Mouse (Mus musculus) neural tube, embryonic 14.5 days (tissue): ENCODE measurements around the gene Hist2h4. TPM values are rescaled to one million over a fixed set of nuclear protein-coding genes. Genes with fewer than 3 reads are reported as not detected.
A peak's percentile ranks its signal among the peaks of the same experiment; 100 is the strongest.

Experiments used
- ATAC-seq: fragments of 200-750 bp; cut with Nextera tagmentation; 2 replicates; pipeline ENCODE4 v1.8.0; 2017; ENCODE audit warnings: low read depth, mild to moderate bottlenecking, moderate TSS enrichment, moderate library complexity
- H3K27ac ChIP-seq: fragments of 300-500 bp; sonication (generic); 2 replicates; pipeline ENCODE4 v1.5.1; 2014; ENCODE audit warnings: low read depth, mild to moderate bottlenecking, control low read depth, low read length, moderate library complexity, mixed read lengths
- H3K27me3 ChIP-seq: fragments of 300-500 bp; sonication (generic); 2 replicates; pipeline ENCODE4 v1.6.1; 2014; ENCODE audit warnings: low read length; ENCODE audit not compliant: control insufficient read depth, insufficient read depth
- H3K36me3 ChIP-seq: fragments of 300-500 bp; sonication (generic); 2 replicates; pipeline ENCODE4 v1.6.1; 2014; ENCODE audit warnings: low read length, mixed read lengths; ENCODE audit not compliant: control insufficient read depth, insufficient read depth
- H3K4me1 ChIP-seq: fragments of 300-500 bp; sonication (generic); 2 replicates; pipeline ENCODE4 v1.6.1; 2014; ENCODE audit warnings: low read length; ENCODE audit not compliant: control insufficient read depth, insufficient read depth
- H3K4me2 ChIP-seq: fragments of 300-500 bp; sonication (generic); 2 replicates; pipeline ENCODE4 v1.6.1; 2014; ENCODE audit warnings: mild to moderate bottlenecking, low read depth, low read length, control low read depth
- H3K4me3 ChIP-seq: fragments of 300-500 bp; sonication (generic); 2 replicates; pipeline ENCODE4 v1.5.1; 2014; ENCODE audit warnings: low read depth, low read length, control low read depth, mixed read lengths
- H3K9ac ChIP-seq: fragments of 300-500 bp; sonication (generic); replicated peaks from 2 replicates; pipeline ENCODE4 v1.6.1; 2014; ENCODE audit warnings: low read depth, mild to moderate bottlenecking, control low read depth, low read length, mixed read lengths
- H3K9me3 ChIP-seq: fragments of 300-500 bp; sonication (generic); 2 replicates; pipeline ENCODE4 v1.6.1; 2016; ENCODE audit warnings: low read length; ENCODE audit not compliant: control insufficient read depth
- WGBS: fragments of 180-500 bp; shearing (Covaris S2); extraction: QIAGEN DNeasy Blood & Tissue Kit; methylation state at CpG from one replicate; pipeline ENCODE4 v1.1.7; 2014; 5-methylcytosine and 5-hydroxymethylcytosine counted together
- polyA plus RNA-seq: library from polyadenylated mRNA; unstranded; fragments of >200 nt; fragmentation: Nextera tagmentation; extraction: Ambion mirVana; gene quantifications from 2 replicates; pipeline ENCODE4 v1.2.1, GENCODE M21; 2014

The Hist2h4 gene
- polyA plus RNA-seq, 1 experiment from 2014 or later, result 4.2 TPM

- WGBS, result 65% methylated on average over 2 of the region's 2 CpGs
- no peak overlapping the region for H3K4me2 ChIP-seq
Measured at GRCm38 (mm10) chr3:96231758-96232120, 31.4 kb downstream of the Hist2h4 start.

GRCm38 (mm10) chr3:96230910-96231757 lies 32.0 kb downstream of the Hist2h4 start:
- H3K4me1 ChIP-seq, result no peaks in the 10 kb centered on the region
- no peak overlapping the region for H3K4me3 ChIP-seq
- H3K27ac ChIP-seq, result no peak overlapping the region
- no peak for ATAC-seq
- H3K36me3 ChIP-seq, result no peaks in the 10 kb centered on the region
- 73% methylated on average over 4 of the region's 4 CpGs for WGBS
- H3K27me3 ChIP-seq, result no peaks in the 10 kb centered on the region
- no peak overlapping the region for H3K4me2 ChIP-seq
- H3K9me3 ChIP-seq, result no peaks in the 10 kb centered on the region
- H3K9ac ChIP-seq, result no peak overlapping the region

More at GRCm38 (mm10) chr3:96231758-96232120, 31.4 kb downstream of the Hist2h4 start:
- no peaks in the 10 kb centered on the region for H3K9me3 ChIP-seq
- H3K4me1 ChIP-seq, result no peaks in the 10 kb centered on the region
- no peak overlapping the region for H3K27ac ChIP-seq
- no peak overlapping the region for H3K9ac ChIP-seq
- H3K4me3 ChIP-seq, result no peak overlapping the region
- H3K27me3 ChIP-seq, result no peaks in the 10 kb centered on the region
- no peaks in the 10 kb centered on the region for H3K36me3 ChIP-seq
- no peak for ATAC-seq

- Histone ChIP-seq H3K4me3 (no peak overlapping the region), H3K27ac (no peak overlapping the region), H3K9ac (no peak overlapping the region), H3K27me3 (no peaks in the 10 kb centered on the region), H3K9me3 (no peaks in the 10 kb centered on the region), H3K36me3 (no peaks in the 10 kb centered on the region), H3K4me1 (no peaks in the 10 kb centered on the region), H3K4me2 (no peak overlapping the region)
- WGBS, result 77% methylated on average over 2 of the region's 2 CpGs
- ATAC-seq, result no peak
Measured at GRCm38 (mm10) chr3:96230404-96230803, 32.7 kb downstream of the Hist2h4 start.

GRCm38 (mm10) chr3:96228828-96229227 lies 34.3 kb downstream of the Hist2h4 start:
- H3K4me1 ChIP-seq, result no peaks in the 10 kb centered on the region
- H3K9me3 ChIP-seq, result no peaks in the 10 kb centered on the region
- H3K36me3 ChIP-seq, result no peaks in the 10 kb centered on the region
- H3K27ac ChIP-seq, result no peak overlapping the region
- H3K27me3 ChIP-seq, result no peaks in the 10 kb centered on the region
- no peak for ATAC-seq
- no peak overlapping the region for H3K9ac ChIP-seq
- WGBS, result 63% methylated on average over 2 of the region's 2 CpGs
- no peak overlapping the region for H3K4me2 ChIP-seq
- no peak overlapping the region for H3K4me3 ChIP-seq

GRCm38 (mm10) chr3:96226695-96227648 lies 36.1 kb downstream of the Hist2h4 start:
- no peak overlapping the region for H3K4me3 ChIP-seq
- no peak overlapping the region for H3K9ac ChIP-seq
- no peak overlapping the region for H3K27ac ChIP-seq
- no peak overlapping the region for H3K4me2 ChIP-seq
- no peaks in the 10 kb centered on the region for H3K27me3 ChIP-seq
- 76% methylated on average over 8 of the region's 8 CpGs for WGBS
- peaks cover 2% of the 10 kb centered on the region for H3K4me1 ChIP-seq
- H3K36me3 ChIP-seq, result no peaks in the 10 kb centered on the region
- ATAC-seq, result no peak
- H3K9me3 ChIP-seq, result no peaks in the 10 kb centered on the region

- ATAC-seq, result no peak
- no peak overlapping the region; the same call in 1 of the 2 replicates for H3K9ac ChIP-seq
- peaks cover 10% of the 10 kb centered on the region for H3K4me1 ChIP-seq
- H3K4me3 ChIP-seq, result no peak overlapping the region
- no peak overlapping the region for H3K27ac ChIP-seq
- H3K4me2 ChIP-seq, result no peak overlapping the region
- no peaks in the 10 kb centered on the region for H3K36me3 ChIP-seq
- H3K9me3 ChIP-seq, result no peaks in the 10 kb centered on the region
- 11% methylated on average over 2 of the region's 2 CpGs for WGBS
- no peaks in the 10 kb centered on the region for H3K27me3 ChIP-seq
Measured at GRCm38 (mm10) chr3:96225421-96225820, 37.7 kb downstream of the Hist2h4 start.

- H3K9ac ChIP-seq, result no peak overlapping the region
- H3K4me2 ChIP-seq, result peak overlapping the region; percentile 83; the same call in 1 of the 2 replicates
- WGBS, result 92% methylated on average over 4 of the region's 4 CpGs
- H3K4me3 ChIP-seq, result no peak overlapping the region
- H3K36me3 ChIP-seq, result no peaks in the 10 kb centered on the region
- no peak overlapping the region for H3K27ac ChIP-seq
- no peak for ATAC-seq
- no peaks in the 10 kb centered on the region for H3K9me3 ChIP-seq
- peaks cover 13% of the 10 kb centered on the region for H3K4me1 ChIP-seq
- H3K27me3 ChIP-seq, result no peaks in the 10 kb centered on the region
Measured at GRCm38 (mm10) chr3:96222774-96223173, 40.3 kb downstream of the Hist2h4 start.

GRCm38 (mm10) chr3:96221640-96222038 lies 41.5 kb downstream of the Hist2h4 start:
- H3K4me3 ChIP-seq, result peak overlapping the region; percentile 48
- H3K9me3 ChIP-seq, result no peaks in the 10 kb centered on the region
- WGBS, result 16% methylated on average over 9 of the region's 9 CpGs
- H3K36me3 ChIP-seq, result no peaks in the 10 kb centered on the region
- H3K27ac ChIP-seq, result peak overlapping the region; percentile 95
- no peak for ATAC-seq
- peak overlapping the region; percentile 54 for H3K9ac ChIP-seq
- peak overlapping the region; percentile 83 for H3K4me2 ChIP-seq
- peaks cover 13% of the 10 kb centered on the region for H3K4me1 ChIP-seq
- H3K27me3 ChIP-seq, result no peaks in the 10 kb centered on the region
